Mouse (Mus musculus): ENCODE results near the gene Sord.

The Sord gene

GRCm38 (mm10) chr2:122301921-122302573 is 67.5 kb downstream of the Sord start:
- DNase-seq (ENCODE audit: low read depth, low spot score): no peak

DNA sequence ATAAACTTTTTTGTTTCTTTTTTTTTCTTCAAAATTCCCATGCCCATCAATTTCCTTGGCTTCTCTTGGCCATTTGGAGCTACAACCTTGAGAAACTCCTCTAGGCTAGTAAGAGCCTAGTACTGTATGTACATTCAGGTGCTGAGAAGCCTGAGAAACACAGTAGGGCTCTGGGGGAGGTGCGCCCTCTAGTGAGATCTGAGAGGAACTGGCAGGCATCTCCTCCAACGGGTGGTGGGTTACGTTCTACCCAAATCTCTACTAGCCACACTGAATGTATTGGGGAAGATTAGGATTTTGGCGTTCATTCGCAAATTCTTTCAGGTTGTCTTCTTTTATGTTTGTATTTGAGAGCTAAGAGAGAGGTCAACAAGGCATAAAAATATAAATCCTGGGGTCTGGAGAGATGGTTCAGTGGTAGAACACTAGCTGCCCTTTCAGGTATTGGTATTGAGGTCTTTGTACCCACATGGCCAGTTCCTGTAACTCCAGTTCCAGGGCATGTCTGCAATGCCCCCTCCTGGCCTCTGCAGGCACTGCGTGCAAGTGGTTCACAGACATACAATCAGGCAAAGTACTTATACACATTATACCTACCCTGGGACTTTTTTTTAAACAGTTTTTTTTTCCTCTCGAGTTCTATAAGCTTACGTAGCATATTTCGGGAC is 68.2 kb downstream of the Sord start:
- peak; percentile 24 for DNase-seq (ENCODE audit: low read depth, low spot score)

GRCm38 (mm10) chr2:122304544-122304943 is 70.0 kb downstream of the Sord start:
- DNase-seq (ENCODE audit: low read depth, low spot score): no peak

- no peak for DNase-seq (ENCODE audit: low read depth, low spot score)
Observed at GRCm38 (mm10) chr2:122305097-122305892, 70.7 kb downstream of the Sord start.

DNA sequence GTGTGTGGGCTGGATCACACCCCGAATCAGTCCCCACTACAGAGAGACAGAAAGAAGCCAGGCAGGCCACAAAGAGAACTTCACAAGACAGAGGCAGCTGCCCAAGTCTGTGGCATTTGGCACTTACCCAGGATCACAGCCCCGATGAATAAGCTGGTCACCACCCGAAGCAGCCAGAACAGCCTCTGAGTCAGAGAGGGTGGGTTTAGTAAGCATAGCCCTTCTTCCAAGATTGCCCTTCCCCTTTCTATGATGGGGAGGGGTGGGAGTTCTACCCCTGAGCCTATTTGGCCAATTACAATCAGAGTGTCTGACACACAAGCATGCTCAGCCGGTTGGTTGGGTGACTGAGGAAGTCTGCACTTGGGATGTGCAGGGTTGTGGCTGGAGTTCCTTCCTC is 71.6 kb downstream of the Sord start:
- no peak for DNase-seq (ENCODE audit: low read depth, low spot score)

GRCm38 (mm10) chr2:122309647-122310046 is 75.1 kb downstream of the Sord start:
- no peak for DNase-seq (ENCODE audit: low read depth, low spot score)

- DNase-seq (ENCODE audit: low read depth, low spot score): no peak
Observed at GRCm38 (mm10) chr2:122311561-122311960, 77.0 kb downstream of the Sord start.

GRCm38 (mm10) chr2:122312722-122313417 is 78.3 kb downstream of the Sord start:
- no peak for DNase-seq (ENCODE audit: low read depth, low spot score)

DNA sequence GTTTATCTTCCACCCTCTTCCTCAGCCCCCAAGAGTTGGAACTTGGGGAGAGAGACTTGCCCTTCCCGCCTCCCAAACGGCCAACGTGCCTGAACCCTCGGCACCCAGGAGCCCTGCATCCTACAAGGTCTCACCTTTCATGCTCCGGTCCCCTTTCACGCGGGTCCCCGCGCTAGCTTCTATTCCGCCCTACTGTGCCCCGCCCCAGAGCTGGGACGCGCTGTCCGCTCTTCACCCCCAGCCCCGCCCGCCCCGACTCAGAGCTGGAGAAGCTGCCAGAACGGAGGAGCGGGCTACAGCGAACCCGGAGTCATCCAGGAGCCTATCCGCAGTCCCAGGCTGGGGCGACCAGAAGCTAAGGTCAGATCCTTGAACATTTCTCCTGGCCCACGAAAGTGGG is 79.0 kb downstream of the Sord start, which contains the start of gene Duoxa1:
Gene Duoxa1, minus strand, starts transcription at position 195 of the 400 bp plus-strand sequence.
- DNase-seq (ENCODE audit: low read depth, low spot score): no peak

All from telencephalon, adult 2 months (tissue).